15 mouse cellular contexts compared by ENCODE assay signal in genomic region chr10:95195719-95196118, GRCm38 (mm10).
A peak's percentile ranks its signal among the peaks of the same experiment; 100 is the strongest.
DNase-seq lines count a peak whose midpoint lies in the region; ATAC-seq and TF ChIP-seq lines count a peak whose summit lies in the region.
"Had no signal": no experiment of that assay in that cellular context is flagged by ENCODE, and none has a peak within 500 bp of the region (broad histone marks: within the 10 kb centered on the region; RNA-seq: fewer than 3 reads in every experiment).

No protein-coding gene starts in this region.

- H3K4me2 ChIP-seq in lung, postnatal 0 days (replicated peaks; ENCODE audit: low read depth, low read length): no peak overlapping the region
- H3K4me2 ChIP-seq: hindbrain, embryonic 14.5 days; lung, embryonic 14.5 days had no signal

- WGBS in lung, postnatal 0 days: 65% methylated on average over 5 of the region's 5 CpGs

- peak; percentile 55 for DNase-seq in lung, postnatal 0 days (ENCODE audit: low spot score)
- no peak for DNase-seq in lung, adult 18-20 months
- peak; percentile 50 for DNase-seq in thymus, postnatal 25 days
- DNase-seq in kidney, adult 9 months: no peak
- no peak for DNase-seq in adrenal gland, postnatal 25 days
- DNase-seq in testis, postnatal 10 days (ENCODE audit: low spot score): no peak
- DNase-seq: cerebellum, adult 8-10 months; forebrain, postnatal 0 days; lung, embryonic 14.5 days had no signal

- no peak overlapping the region for H3K9ac ChIP-seq in lung, postnatal 0 days (replicated peaks; ENCODE audit: low read depth)
- H3K9ac ChIP-seq: forebrain, postnatal 0 days; hindbrain, embryonic 14.5 days; lung, embryonic 14.5 days had no signal

- peak; percentile 31; the same call in 1 of the 2 replicates for TF ChIP-seq EP300 in lung, postnatal 0 days (IDR thresholded peaks at IDR 0.05)

- H3K9me3 ChIP-seq in lung, postnatal 0 days (ENCODE audit: low read length): no peaks in the 10 kb centered on the region

- TF ChIP-seq CTCF in lung, postnatal 0 days (IDR thresholded peaks at IDR 0.05): no peak

- no peak overlapping the region for H3K27ac ChIP-seq in lung, postnatal 0 days (ENCODE audit: low read length)
- H3K27ac ChIP-seq: hindbrain, embryonic 14.5 days; kidney, postnatal 0 days; left cerebral cortex, adult 2 months had no signal

- H3K4me1 ChIP-seq in lung, postnatal 0 days (ENCODE audit: insufficient read depth, low read depth, low read length): peaks cover 32% of the 10 kb centered on the region; the same call in 1 of the 2 replicates

- H3K4me3 ChIP-seq in lung, postnatal 0 days (ENCODE audit: low read depth, low read length): no peak overlapping the region
- H3K4me3 ChIP-seq: left cerebral cortex, adult 2 months had no signal

- no peaks in the 10 kb centered on the region for H3K36me3 ChIP-seq in lung, postnatal 0 days (ENCODE audit: insufficient read depth, low read length)

- ATAC-seq in lung, postnatal 0 days: peak; percentile 11; the same call in 1 of the 2 replicates
- ATAC-seq in granulocyte monocyte progenitor cell, adult 5-6 weeks (replicated peaks; ENCODE audit: poor library complexity, severe bottlenecking): peak; percentile 72
- peak; percentile 80 for ATAC-seq in megakaryocyte progenitor cell, adult 5-6 weeks (replicated peaks; ENCODE audit: poor library complexity)
- ATAC-seq: forebrain, postnatal 0 days; midbrain, embryonic 16.5 days had no signal

- H3K27me3 ChIP-seq in lung, postnatal 0 days (replicated peaks; ENCODE audit: insufficient read depth, low read length): no peaks in the 10 kb centered on the region

Comparison
In these comparisons a context has a peak if more than half of its experiments do, and no peak if none do; other contexts are left out.
1. DNase-seq: peak in lung, postnatal 0 days (single experiment) and thymus, postnatal 25 days (single experiment); none in lung, adult 18-20 months (0 of 2), kidney, adult 9 months (single experiment), adrenal gland, postnatal 25 days (single experiment) and testis, postnatal 10 days (single experiment).
2. ATAC-seq: peak in every context shown above with its lines; median percentile 80 in megakaryocyte progenitor cell, adult 5-6 weeks; 72 in granulocyte monocyte progenitor cell, adult 5-6 weeks; 11 in lung, postnatal 0 days.